Mouse (Mus musculus): ENCODE data around the gene Map2k2. TPM values are rescaled to one million over a fixed set of nuclear protein-coding genes. Genes with fewer than 3 reads are reported as not detected.

Gene Map2k2
- polyA plus RNA-seq, 1 experiment, result 53.0 TPM

- Histone ChIP-seq H3K27ac (ENCODE audit: insufficient read depth, low read length) (peak within 1 kb of the TSS; percentile 42; the same call in 1 of the 2 replicates), H3K9ac (ENCODE audit: low read depth, poor library complexity, severe bottlenecking) (peak within 1 kb of the TSS; percentile 80), H3K27me3 (ENCODE audit: control insufficient read depth, insufficient read depth, low read length, poor library complexity, severe bottlenecking) (no peaks in the 10 kb centered on the region), H3K4me1 (ENCODE audit: control insufficient read depth, insufficient read depth, low read length) (peaks cover 2% of the 10 kb centered on the region), H3K4me3 (ENCODE audit: low read depth, low read length) (peak within 1 kb of the TSS; percentile 94), H3K36me3 (ENCODE audit: control insufficient read depth, insufficient read depth, low read length, poor library complexity, severe bottlenecking) (peaks cover 46% of the 10 kb centered on the region), H3K9me3 (replicated peaks; ENCODE audit: control insufficient read depth, insufficient read depth, low read length, poor library complexity, severe bottlenecking) (no peaks in the 10 kb centered on the region)
- TF ChIP-seq POLR2A (IDR thresholded peaks at IDR 0.05; ENCODE audit: insufficient read depth, low read length) (no peak), EP300 (IDR thresholded peaks at IDR 0.05; ENCODE audit: insufficient read depth, low read depth, low read length) (no peak), CTCF (IDR thresholded peaks at IDR 0.05; ENCODE audit: low read depth, low read length) (no peak)
These were observed 76.9 kb downstream of the Map2k2 start, which contains the start of gene Dapk3 for GRCm38 (mm10) chr10:81182336-81183333. Dapk3 (plus strand) TSS chr10:81183005.

Other genes with a start within 250 kb of the Map2k2 start
- gene Tmprss9, start 234.1 kb upstream of the Map2k2 start, polyA plus RNA-seq (2011; ENCODE audit: insufficient read depth, insufficient read length, low read depth, missing spikeins), result 0.22 TPM in 1 of 2 replicates, not detected in the other
- gene Timm13, start 204.9 kb upstream of the Map2k2 start, polyA plus RNA-seq (2011; ENCODE audit: insufficient read depth, insufficient read length, low read depth, missing spikeins), result 135 and 146 TPM in 2 replicates
- 25.9 and 28.2 TPM in 2 replicates for gene Lmnb2, start 187.7 kb upstream of the Map2k2 start, polyA plus RNA-seq (2011; ENCODE audit: insufficient read depth, insufficient read length, low read depth, missing spikeins)
- gene Gadd45b, start 175.8 kb upstream of the Map2k2 start, polyA plus RNA-seq (2011; ENCODE audit: insufficient read depth, insufficient read length, low read depth, missing spikeins), result 80.7 and 86.3 TPM in 2 replicates
- gene Gng7, start 91.0 kb upstream of the Map2k2 start, polyA plus RNA-seq (2011; ENCODE audit: insufficient read depth, insufficient read length, low read depth, missing spikeins), result 4.1 TPM in 2 replicates
- gene Diras1, start 80.3 kb upstream of the Map2k2 start, polyA plus RNA-seq (2011; ENCODE audit: insufficient read depth, insufficient read length, low read depth, missing spikeins), result 0.27 and 0.90 TPM in 2 replicates
- 2.8 and 4.5 TPM in 2 replicates for gene Slc39a3, start 68.5 kb upstream of the Map2k2 start, polyA plus RNA-seq (2011; ENCODE audit: insufficient read depth, insufficient read length, low read depth, missing spikeins)
- gene Sgta, start 45.7 kb upstream of the Map2k2 start, polyA plus RNA-seq (2011; ENCODE audit: insufficient read depth, insufficient read length, low read depth, missing spikeins), result 107 and 110 TPM in 2 replicates
- 77.4 and 81.3 TPM in 2 replicates for gene Thop1, start 35.9 kb upstream of the Map2k2 start, polyA plus RNA-seq (2011; ENCODE audit: insufficient read depth, insufficient read length, low read depth, missing spikeins)
- 0.68 TPM in 1 of 2 replicates, not detected in the other for gene Creb3l3, start 7.0 kb upstream of the Map2k2 start, polyA plus RNA-seq (2011; ENCODE audit: insufficient read depth, insufficient read length, low read depth, missing spikeins)
- 12.6 and 14.4 TPM in 2 replicates for gene Zbtb7a, start 29.3 kb downstream of the Map2k2 start, polyA plus RNA-seq (2011; ENCODE audit: insufficient read depth, insufficient read length, low read depth, missing spikeins)
- 36.8 and 44.9 TPM in 2 replicates for gene Pias4, start 62.0 kb downstream of the Map2k2 start, polyA plus RNA-seq (2011; ENCODE audit: insufficient read depth, insufficient read length, low read depth, missing spikeins)
- 2,442 and 2,478 TPM in 2 replicates for gene Eef2, start 70.7 kb downstream of the Map2k2 start, polyA plus RNA-seq (2011; ENCODE audit: insufficient read depth, insufficient read length, low read depth, missing spikeins)
- 61.2 and 64.8 TPM in 2 replicates for gene Dapk3, start 77.1 kb downstream of the Map2k2 start, polyA plus RNA-seq (2011; ENCODE audit: insufficient read depth, insufficient read length, low read depth, missing spikeins)
- not detected in 2 replicates for gene 4930442H23Rik, start 77.9 kb downstream of the Map2k2 start, polyA plus RNA-seq (2011; ENCODE audit: insufficient read depth, insufficient read length, low read depth, missing spikeins)
- not detected in 2 replicates for gene Nmrk2, start 96.1 kb downstream of the Map2k2 start, polyA plus RNA-seq (2011; ENCODE audit: insufficient read depth, insufficient read length, low read depth, missing spikeins)
- 0.88 and 0.91 TPM in 2 replicates for gene Atcay, start 124.9 kb downstream of the Map2k2 start, polyA plus RNA-seq (2011; ENCODE audit: insufficient read depth, insufficient read length, low read depth, missing spikeins)
- 11.2 and 11.6 TPM in 2 replicates for gene Zfr2, start 127.2 kb downstream of the Map2k2 start, polyA plus RNA-seq (2011; ENCODE audit: insufficient read depth, insufficient read length, low read depth, missing spikeins)
- 1.1 and 1.2 TPM in 2 replicates for gene Matk, start 147.0 kb downstream of the Map2k2 start, polyA plus RNA-seq (2011; ENCODE audit: insufficient read depth, insufficient read length, low read depth, missing spikeins)
- 52.2 and 63.7 TPM in 2 replicates for gene Mrpl54, start 161.0 kb downstream of the Map2k2 start, polyA plus RNA-seq (2011; ENCODE audit: insufficient read depth, insufficient read length, low read depth, missing spikeins)
- gene Apba3, start 161.0 kb downstream of the Map2k2 start, polyA plus RNA-seq (2011; ENCODE audit: insufficient read depth, insufficient read length, low read depth, missing spikeins), result 25.8 and 26.4 TPM in 2 replicates
- 41.5 and 42.7 TPM in 2 replicates for gene Tjp3, start 185.7 kb downstream of the Map2k2 start, polyA plus RNA-seq (2011; ENCODE audit: insufficient read depth, insufficient read length, low read depth, missing spikeins)
- 28.3 and 31.5 TPM in 2 replicates for gene Pip5k1c, start 187.0 kb downstream of the Map2k2 start, polyA plus RNA-seq (2011; ENCODE audit: insufficient read depth, insufficient read length, low read depth, missing spikeins)
- gene Cactin, start 215.2 kb downstream of the Map2k2 start, polyA plus RNA-seq (2011; ENCODE audit: insufficient read depth, insufficient read length, low read depth, missing spikeins), result 17.5 and 18.2 TPM in 2 replicates
- 0.57 and 1.5 TPM in 2 replicates for gene Tbxa2r, start 222.8 kb downstream of the Map2k2 start, polyA plus RNA-seq (2011; ENCODE audit: insufficient read depth, insufficient read length, low read depth, missing spikeins)
- 1.0 and 1.2 TPM in 2 replicates for gene Gipc3, start 237.4 kb downstream of the Map2k2 start, polyA plus RNA-seq (2011; ENCODE audit: insufficient read depth, insufficient read length, low read depth, missing spikeins)
- gene Hmg20b, start 244.6 kb downstream of the Map2k2 start, polyA plus RNA-seq (2011; ENCODE audit: insufficient read depth, insufficient read length, low read depth, missing spikeins), result 51.8 and 57.3 TPM in 2 replicates